Mouse (Mus musculus) neural tube, postnatal 0 days (tissue): Measurements from ENCODE around the gene Vgll4. TPM values are rescaled to one million over a fixed set of nuclear protein-coding genes. Genes with fewer than 3 reads are reported as not detected.

ENCODE experiments used
- polyA plus RNA-seq: library from polyadenylated mRNA; unstranded; fragments of >200 nt; fragmentation: Nextera tagmentation; extraction: Ambion mirVana; gene quantifications from 2 replicates; pipeline ENCODE4 v1.2.1, GENCODE M21; 2015

The Vgll4 gene
- 51.9 and 52.3 TPM in 2 replicates for polyA plus RNA-seq

GRCm38 (mm10) chr6:114969213-114970120, at the start of gene Vgll4:
Gene Vgll4 (minus strand): TSS chr6:114969994.

Other genes starting within 250 kb of the Vgll4 start
- gene Tamm41, start 67.9 kb upstream of the Vgll4 start, polyA plus RNA-seq: 43.4 and 46.0 TPM in 2 replicates
- 129 and 136 TPM in 2 replicates for gene Syn2, start 164.9 kb upstream of the Vgll4 start, polyA plus RNA-seq